Mouse (Mus musculus): ENCODE data around the gene Unkl.

Unkl gene

DNA sequence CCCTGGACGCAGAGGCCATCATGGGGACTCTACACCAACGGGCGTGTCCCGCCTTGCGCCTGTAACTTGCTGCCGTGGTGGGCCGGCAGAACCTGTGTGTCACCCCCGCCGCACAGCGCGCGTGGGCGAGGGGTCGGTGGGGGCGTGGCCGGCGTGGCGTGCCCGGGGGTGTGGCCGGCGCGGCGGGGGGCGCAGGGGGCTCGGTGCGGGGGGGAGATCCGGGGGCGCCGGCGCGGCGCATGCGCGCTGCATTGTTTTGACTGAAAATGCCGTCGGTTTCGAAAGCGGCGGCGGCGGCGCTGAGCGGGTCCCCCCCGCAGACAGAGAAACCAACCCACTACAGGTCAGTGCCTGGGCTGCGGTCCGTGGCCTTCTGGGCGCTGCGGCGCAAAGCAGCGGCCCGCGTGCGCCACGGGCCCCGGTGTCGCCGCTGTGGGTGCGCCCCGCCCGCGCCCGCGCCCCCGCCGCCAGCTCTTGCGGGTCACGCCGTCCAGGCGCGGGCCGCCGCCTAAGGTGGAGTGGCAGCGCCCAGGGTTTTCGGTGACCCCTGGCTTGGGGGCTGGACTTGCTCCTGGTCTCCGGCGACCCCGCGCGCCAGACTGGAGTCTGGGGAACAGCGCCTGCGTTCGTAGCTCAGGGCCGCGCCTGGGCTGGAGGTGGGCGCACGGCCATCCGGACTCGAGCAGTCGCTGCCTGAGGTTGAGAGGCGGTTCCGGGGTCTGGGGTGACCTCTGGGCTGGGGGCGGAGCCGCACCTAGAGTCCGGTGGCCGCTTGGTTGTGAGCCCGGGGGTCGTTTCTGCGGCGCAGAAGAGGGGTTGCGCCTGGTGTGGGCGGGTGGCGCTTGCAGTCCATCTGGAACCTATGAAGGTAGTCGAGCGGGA is at the start of gene Unkl:
Gene Unkl, plus strand, starts transcription at position 248 of the 882 bp plus-strand sequence.
- DNase-seq (ENCODE audit: low spot score), result peak; percentile 82

- DNase-seq (ENCODE audit: low spot score), result no peak
Observed at GRCm38 (mm10) chr17:25138803-25139202, 49.4 kb upstream of the Unkl start.

DNA sequence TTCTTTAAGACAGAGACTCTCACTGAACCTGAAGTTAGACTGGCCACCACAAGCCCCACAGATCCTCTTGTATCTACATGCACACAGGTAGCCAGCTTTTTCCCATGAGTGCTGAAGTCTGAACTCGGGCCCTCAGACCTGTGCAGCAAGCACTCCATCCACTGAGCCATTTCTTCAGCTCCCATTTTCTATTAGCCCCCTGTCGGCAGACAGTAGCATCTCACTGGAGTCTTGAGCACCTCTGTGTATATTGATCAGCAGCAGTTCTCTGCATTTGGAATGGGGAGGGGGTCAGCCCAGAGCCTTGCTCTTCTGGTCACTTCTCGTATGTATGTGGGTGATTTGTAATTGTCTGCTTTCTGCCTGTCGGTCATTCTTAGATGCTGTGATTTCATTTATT is 48.2 kb upstream of the Unkl start:
- no peak for DNase-seq (ENCODE audit: low spot score)

GRCm38 (mm10) chr17:25162161-25162560 is 26.0 kb upstream of the Unkl start, which contains the start of gene Ccdc154:
Ccdc154 (plus strand) TSS chr17:25162461.
- DNase-seq (ENCODE audit: low spot score), result no peak

DNA sequence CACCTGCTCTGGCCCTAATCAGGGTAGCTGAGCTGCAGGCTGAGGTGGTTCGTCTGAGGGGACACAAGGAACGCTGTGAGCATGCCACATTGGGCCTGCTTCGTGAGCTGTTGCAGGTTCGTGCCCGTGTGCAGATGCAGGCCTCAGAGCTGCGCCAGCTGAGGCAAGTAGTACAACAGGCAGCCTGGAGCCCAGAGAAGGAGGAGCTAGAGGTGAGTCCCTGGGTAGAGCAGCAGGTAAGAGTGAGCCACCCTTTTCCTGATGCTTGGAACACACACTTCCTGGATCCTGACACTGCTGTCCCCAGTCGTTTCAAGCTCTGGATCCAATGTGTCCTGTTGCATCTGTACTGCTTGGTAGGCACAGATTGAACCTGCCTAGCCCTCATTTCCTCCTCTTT is 24.8 kb upstream of the Unkl start:
- DNase-seq (ENCODE audit: low spot score), result no peak

- no peak for DNase-seq (ENCODE audit: low spot score)
Observed at GRCm38 (mm10) chr17:25164770-25165169, 23.4 kb upstream of the Unkl start.

- no peak for DNase-seq (ENCODE audit: low spot score)
Observed at GRCm38 (mm10) chr17:25165970-25166671, 22.1 kb upstream of the Unkl start.

DNA sequence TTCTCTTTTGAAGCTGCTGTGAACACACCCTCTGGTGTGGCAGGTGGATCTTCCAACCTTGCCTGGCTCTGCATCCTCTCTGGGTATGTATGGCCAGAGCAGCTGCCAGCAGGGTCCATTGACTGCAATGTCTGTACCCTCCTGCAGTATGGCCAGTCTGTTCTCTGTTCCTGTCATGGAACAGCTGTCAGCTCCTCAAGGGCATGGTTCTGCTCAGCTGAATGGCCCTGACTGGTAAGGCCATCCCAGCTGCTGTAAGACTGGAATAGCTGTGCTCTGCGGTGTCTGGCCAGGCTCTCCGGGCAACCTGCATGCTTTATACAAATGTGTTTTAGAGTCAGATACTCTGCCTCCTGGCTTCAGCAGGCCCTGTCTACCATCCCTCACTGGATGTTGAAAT is 18.5 kb upstream of the Unkl start:
- DNase-seq (ENCODE audit: low spot score), result no peak

DNA sequence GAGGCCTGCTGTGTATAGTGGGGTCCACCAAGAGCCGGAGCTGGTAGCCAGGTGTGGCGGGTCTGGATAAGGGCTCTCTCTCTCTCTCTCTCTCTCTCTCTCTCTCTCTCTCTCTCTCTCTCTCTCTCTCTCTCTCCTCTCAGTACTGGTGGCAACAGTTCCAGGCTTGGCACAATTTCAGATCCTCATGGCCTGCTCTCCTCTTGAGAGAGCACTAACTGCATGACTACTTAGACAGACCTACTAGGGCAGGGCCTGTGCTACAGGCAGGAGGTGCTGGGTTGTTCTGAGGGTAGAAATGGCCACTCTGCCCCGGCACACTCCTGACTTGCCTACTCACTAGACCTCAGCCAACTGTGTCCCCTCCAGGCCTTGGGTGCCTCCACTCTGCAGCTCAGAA is 15.6 kb upstream of the Unkl start:
- DNase-seq (ENCODE audit: low spot score), result no peak

GRCm38 (mm10) chr17:25175411-25175810 is 12.8 kb upstream of the Unkl start, which contains the start of gene Gm38655:
Gm38655 (minus strand) TSS chr17:25175471.
- DNase-seq (ENCODE audit: low spot score), result no peak

DNA sequence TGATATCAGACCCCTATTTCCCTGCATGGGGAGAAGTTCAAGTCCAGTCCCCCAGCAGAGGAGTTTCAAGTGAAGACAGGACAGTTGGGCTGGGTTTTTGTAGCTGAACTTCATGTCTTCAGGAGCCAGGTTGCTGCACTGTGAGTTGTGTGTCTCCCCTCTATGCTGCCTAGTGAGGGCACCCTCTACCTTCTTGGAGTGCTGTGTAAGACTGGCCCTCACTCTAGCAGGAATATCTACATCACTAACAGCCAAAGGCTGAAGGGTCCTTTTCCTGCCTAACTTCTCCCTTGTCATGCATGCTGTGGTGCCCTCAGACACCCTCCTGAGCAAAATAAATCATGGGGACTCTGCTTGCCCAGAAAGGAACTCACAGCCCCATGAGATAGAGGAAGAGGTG is 5.0 kb upstream of the Unkl start:
- DNase-seq (ENCODE audit: low spot score), result no peak

DNA sequence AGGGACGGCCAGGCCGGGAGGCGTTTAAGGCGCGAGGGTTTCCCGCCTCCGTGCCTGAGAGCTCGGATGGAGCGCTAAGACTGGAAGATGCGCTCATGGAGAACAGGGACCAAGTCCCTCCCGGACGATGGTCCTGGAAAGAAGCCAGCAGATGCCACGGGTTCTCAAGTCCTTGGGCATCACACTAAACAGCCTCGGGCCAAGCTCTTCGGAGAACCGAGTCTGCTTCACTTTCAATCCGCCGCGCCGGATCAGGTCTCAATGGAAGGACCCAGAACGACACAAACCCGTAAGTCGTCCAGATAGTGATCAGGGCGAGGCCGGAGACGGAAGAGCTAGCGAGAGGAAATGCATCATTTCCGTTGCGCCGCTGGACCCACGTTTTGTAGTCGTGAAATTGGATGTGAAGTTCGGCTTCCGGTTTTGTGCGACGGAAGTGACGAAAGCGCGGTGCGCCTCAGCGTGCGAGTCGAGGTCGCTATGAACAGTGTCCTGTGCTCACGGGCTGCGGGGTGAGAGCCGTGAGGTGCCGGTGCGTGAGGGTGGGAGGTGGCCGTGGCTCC is 4.0 kb upstream of the Unkl start, which contains the start of gene BC003965:
Gene BC003965, plus strand, starts transcription at position 426 of the 563 bp plus-strand sequence.
- peak; percentile 96 for DNase-seq (ENCODE audit: low spot score)

GRCm38 (mm10) chr17:25184961-25185360 is 3.2 kb upstream of the Unkl start:
- no peak for DNase-seq (ENCODE audit: low spot score)

DNA sequence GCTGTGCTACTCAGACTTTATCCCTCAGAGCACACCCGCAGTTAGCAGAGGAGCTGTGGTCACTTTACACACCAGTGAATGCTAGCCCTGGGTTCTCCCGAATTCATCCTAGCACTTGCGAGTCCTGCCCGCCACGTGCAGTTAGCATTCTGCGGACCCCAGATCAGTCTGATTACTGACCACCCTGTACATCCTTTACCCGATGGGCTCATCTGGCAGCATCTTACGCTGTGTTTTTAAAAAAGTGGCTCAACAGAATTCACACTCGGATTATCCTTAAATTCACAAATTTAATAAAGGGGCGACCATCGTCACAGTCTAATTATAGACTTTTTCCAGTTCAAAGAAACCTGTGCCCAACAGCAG is 430 bp upstream of the Unkl start:
- DNase-seq (ENCODE audit: low spot score), result no peak

DNA sequence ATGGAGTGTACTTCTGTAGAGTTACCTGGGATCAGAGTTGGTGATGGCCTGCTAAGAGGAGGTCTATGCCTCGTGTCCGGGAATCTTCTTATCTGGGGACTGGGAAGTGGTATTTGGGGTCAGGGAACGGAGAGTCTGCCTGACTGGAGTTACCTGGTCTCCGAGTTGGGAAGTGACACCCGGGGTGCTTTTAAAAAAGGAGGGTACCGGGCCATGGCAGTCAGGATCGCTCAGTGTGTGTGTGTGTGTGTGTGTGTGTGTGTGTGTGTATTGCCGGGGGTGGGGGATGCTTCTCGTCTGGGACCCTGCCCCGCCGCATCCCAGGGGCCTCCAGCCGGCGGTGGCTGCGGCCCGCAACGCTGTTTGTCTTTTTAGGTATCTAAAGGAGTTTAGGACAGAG is 894 bp downstream of the Unkl start:
- DNase-seq (ENCODE audit: low spot score), result no peak

DNA sequence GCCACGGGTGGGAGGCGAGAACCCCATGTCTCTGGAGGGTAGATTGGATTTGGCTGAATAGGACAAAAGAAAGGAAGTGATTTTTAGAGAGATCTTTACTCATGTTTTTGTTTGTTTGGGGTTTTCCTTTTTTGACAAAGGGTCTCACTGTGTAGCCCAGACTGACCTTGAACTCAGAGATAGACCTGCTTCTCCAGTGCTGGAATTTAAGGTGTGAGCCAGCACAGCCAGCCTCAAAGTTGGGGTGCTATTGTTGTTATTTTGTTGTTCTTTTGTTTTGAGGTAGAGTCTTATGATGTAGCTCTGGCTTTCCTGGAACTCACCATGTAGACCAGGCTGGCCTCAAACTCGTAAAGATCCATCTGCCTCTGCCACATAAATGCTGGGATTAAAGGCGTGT is 14.2 kb downstream of the Unkl start:
- DNase-seq (ENCODE audit: low spot score), result no peak

GRCm38 (mm10) chr17:25210006-25210405 is 21.8 kb downstream of the Unkl start:
- DNase-seq (ENCODE audit: low spot score), result no peak

DNA sequence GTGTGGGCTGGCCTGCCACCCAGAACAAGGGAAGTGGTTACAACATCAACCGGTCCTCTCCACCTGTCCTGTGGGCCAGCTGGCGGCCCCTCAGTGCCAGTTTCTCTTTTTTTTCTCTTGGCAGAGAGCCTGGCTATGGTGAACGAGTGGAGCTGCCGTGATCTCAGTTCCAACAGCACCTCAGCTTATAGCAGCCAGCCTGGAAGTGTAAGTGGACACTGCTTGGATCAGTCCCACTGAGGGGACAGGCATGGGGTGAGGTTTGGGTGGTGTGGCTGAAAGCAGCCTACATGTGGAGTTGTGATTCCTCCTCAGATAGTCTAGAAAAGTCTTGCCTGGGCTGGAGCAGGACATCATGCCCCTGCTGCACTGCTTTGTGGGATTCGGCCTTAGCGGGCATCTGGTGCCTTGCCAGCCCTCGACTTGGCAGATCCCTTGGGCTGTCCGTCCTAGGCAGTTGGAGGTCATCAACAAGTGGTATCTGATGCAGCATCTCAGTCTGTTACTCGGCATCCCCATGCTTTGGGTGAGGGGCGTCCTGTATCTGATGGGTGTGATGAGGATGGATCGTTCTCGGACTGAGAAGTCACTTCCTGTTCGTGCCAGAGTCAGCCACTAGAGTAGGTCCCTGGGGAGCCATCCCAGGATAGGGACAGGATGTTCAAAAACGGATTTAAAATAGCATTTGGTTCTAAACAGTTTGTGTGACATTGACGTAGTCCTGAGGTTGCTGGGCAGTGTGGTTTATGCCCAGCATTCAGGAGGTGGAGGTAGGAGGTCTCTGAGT is 22.7 kb downstream of the Unkl start:
- no peak for DNase-seq (ENCODE audit: low spot score)

DNA sequence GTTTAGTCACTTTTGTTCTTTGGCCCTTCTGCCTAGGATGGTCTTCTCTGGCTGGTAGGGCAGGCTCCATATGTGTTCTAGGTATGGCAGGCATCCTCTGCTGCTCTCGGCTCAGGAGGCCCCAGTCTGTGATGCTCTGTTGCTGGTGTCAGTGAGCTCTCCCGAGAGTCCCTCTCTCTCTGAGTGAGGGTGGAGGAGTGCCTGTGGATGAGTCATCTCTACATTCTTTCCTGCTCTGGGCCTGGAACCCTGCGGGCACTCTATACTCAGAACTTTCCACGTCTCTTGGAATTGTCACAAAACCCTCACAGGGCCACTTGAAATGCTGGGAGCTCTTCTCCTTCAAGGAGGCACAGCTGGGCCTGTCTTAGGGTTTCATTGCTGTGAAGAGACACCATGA is 23.5 kb downstream of the Unkl start:
- DNase-seq (ENCODE audit: low spot score), result no peak

- DNase-seq (ENCODE audit: low spot score), result no peak
Observed at GRCm38 (mm10) chr17:25215431-25215830, 27.2 kb downstream of the Unkl start.

GRCm38 (mm10) chr17:25218967-25219366 is 30.8 kb downstream of the Unkl start:
- DNase-seq (ENCODE audit: low spot score), result no peak
